Mouse (Mus musculus): ENCODE data around the gene Akap6. TPM values are rescaled to one million over a fixed set of nuclear protein-coding genes. Genes with fewer than 3 reads are reported as not detected.

The Akap6 gene
- polyA plus RNA-seq, 1 experiment from 2014 or later, result 6.1 TPM

DNA sequence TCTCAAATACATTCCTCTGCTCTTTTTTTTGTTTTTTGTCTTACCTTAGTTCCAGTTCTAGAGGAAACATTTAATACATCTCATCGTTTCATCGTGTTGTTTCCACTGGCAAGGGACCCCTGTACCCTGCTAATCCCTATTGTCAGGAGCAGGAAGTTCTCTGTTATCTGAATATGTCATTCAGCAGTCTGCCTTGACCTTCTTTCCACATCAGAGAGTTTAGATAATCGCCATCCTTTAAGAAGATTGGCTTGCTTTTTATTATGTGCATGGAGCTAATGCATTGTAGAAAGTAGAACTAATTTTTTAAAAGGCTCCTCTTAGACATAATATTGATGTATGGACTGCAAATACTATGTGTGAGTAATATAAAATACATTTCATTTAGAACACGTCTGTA lies 58.7 kb downstream of the Akap6 start:
- no peaks in the 10 kb centered on the region for H3K9me3 ChIP-seq
- H3K36me3 ChIP-seq, result no peaks in the 10 kb centered on the region
- H3K4me1 ChIP-seq, result peaks cover 3% of the 10 kb centered on the region; the same call in 1 of the 2 replicates
- no peak for ATAC-seq (ENCODE audit: extremely low read depth, insufficient number of reproducible peaks, low FRiP score, low TSS enrichment)
- no peak overlapping the region for H3K27ac ChIP-seq (replicated peaks)
- no peaks in the 10 kb centered on the region for H3K27me3 ChIP-seq (replicated peaks)
- WGBS, result 25% methylated on average over 4 of the region's 4 CpGs
- H3K4me3 ChIP-seq, result no peak overlapping the region
- H3K9ac ChIP-seq, result no peak overlapping the region
- H3K4me2 ChIP-seq, result no peak overlapping the region

DNA sequence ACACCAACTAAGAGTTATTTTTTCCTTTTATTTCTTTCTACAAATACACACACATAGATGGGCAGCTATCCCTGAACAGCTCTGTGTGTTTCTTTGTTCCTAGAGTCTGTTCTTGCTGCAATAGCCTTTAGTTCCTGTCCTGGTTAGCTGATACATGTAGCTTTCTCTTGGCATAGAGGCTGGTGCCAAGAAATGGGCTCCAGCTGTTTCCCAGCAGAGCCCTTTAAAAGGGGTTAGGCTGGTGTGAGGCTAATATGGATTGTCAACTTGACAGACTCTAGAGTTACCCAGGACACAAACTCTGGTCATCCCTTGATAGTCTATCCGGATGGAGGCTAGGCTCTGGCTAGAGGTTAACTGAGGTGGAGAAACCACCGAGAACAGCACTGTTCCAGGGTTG lies 64.9 kb downstream of the Akap6 start:
- H3K4me2 ChIP-seq, result no peak overlapping the region
- WGBS, result 87% methylated on average over 2 of the region's 2 CpGs
- no peaks in the 10 kb centered on the region for H3K9me3 ChIP-seq
- no peaks in the 10 kb centered on the region for H3K4me1 ChIP-seq
- no peak overlapping the region for H3K27ac ChIP-seq (replicated peaks)
- H3K27me3 ChIP-seq (replicated peaks), result no peaks in the 10 kb centered on the region
- ATAC-seq (ENCODE audit: extremely low read depth, insufficient number of reproducible peaks, low FRiP score, low TSS enrichment), result no peak
- H3K36me3 ChIP-seq, result no peaks in the 10 kb centered on the region
- H3K9ac ChIP-seq, result no peak overlapping the region
- H3K4me3 ChIP-seq, result no peak overlapping the region

DNA sequence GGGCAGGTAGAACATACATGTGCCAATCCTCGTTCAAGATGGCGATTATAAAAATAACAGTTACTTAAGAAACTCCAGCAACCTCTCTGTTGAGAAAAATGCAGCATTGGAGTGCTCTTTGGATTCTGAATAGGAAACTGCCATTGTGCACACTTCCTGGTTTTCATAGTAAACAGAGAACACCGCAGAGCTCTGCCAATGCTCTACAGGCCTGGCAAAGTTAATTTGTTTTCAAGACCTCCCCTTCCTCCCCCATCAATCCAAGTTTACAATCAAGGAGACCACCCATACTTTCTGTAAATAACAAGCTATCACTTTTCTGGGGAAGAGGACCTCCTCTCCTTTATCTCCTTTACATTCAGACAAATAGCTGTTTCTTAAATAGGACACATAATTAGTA lies 65.6 kb downstream of the Akap6 start:
- Histone ChIP-seq H3K4me1 (no peaks in the 10 kb centered on the region), H3K9me3 (no peaks in the 10 kb centered on the region), H3K27ac (replicated peaks) (no peak overlapping the region), H3K36me3 (no peaks in the 10 kb centered on the region), H3K4me2 (no peak overlapping the region), H3K4me3 (no peak overlapping the region), H3K9ac (no peak overlapping the region), H3K27me3 (replicated peaks) (no peaks in the 10 kb centered on the region)
- WGBS, result 75% methylated on average over 3 of the region's 3 CpGs
- no peak for ATAC-seq (ENCODE audit: extremely low read depth, insufficient number of reproducible peaks, low FRiP score, low TSS enrichment)

DNA sequence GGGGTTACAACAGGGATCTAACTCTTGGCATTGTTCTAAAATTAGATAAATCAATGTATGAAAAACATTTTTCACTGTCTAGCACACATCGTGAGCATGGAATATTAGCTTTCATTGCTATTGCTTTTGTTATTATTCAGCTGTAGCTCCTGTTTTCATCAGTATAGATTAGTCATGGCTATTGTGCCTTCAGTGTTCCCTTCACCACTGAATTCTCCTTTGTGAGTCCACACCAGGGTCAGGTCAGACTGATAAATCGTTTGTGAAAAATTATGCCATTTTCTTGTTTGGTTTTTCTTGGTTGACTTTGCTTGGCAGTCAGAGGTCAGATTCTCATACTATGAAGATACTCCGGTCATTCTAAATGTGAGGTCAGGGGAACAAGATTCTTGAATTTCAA lies 70.4 kb downstream of the Akap6 start:
- H3K9ac ChIP-seq, result no peak overlapping the region
- no peaks in the 10 kb centered on the region for H3K9me3 ChIP-seq
- no peak overlapping the region for H3K4me2 ChIP-seq
- WGBS, result 62% methylated on average over 3 of the region's 3 CpGs
- no peak for ATAC-seq (ENCODE audit: extremely low read depth, insufficient number of reproducible peaks, low FRiP score, low TSS enrichment)
- no peak overlapping the region for H3K27ac ChIP-seq (replicated peaks)
- H3K4me1 ChIP-seq, result peaks cover 18% of the 10 kb centered on the region
- H3K4me3 ChIP-seq, result no peak overlapping the region
- no peaks in the 10 kb centered on the region for H3K27me3 ChIP-seq (replicated peaks)
- no peaks in the 10 kb centered on the region for H3K36me3 ChIP-seq

DNA sequence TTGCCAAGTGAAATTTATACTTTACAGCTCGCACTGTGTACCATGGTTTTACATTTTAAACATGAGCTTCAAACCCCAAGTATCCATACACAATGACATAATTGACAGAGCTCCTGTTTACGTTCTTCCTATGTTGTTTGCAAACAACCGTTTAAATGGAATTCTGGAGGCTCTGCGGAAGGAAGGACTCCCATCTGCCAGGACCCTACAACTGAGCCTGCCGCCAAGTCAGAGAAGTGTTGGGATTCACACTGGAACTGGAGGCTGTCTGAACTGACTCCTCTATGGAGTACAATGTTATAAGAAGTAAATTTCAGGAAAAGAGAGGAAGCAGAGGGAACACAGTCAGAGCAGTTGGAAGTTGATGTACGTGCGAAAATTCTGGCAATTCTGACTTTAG lies 72.7 kb downstream of the Akap6 start:
- H3K27ac ChIP-seq (replicated peaks), result no peak overlapping the region
- H3K4me3 ChIP-seq, result no peak overlapping the region
- H3K27me3 ChIP-seq (replicated peaks), result no peaks in the 10 kb centered on the region
- peaks cover 18% of the 10 kb centered on the region for H3K4me1 ChIP-seq
- H3K4me2 ChIP-seq, result no peak overlapping the region
- H3K9ac ChIP-seq, result no peak overlapping the region
- no peaks in the 10 kb centered on the region for H3K36me3 ChIP-seq
- H3K9me3 ChIP-seq, result no peaks in the 10 kb centered on the region
- WGBS, result 81% methylated on average over 7 of the region's 7 CpGs
- no peak for ATAC-seq (ENCODE audit: extremely low read depth, insufficient number of reproducible peaks, low FRiP score, low TSS enrichment)

DNA sequence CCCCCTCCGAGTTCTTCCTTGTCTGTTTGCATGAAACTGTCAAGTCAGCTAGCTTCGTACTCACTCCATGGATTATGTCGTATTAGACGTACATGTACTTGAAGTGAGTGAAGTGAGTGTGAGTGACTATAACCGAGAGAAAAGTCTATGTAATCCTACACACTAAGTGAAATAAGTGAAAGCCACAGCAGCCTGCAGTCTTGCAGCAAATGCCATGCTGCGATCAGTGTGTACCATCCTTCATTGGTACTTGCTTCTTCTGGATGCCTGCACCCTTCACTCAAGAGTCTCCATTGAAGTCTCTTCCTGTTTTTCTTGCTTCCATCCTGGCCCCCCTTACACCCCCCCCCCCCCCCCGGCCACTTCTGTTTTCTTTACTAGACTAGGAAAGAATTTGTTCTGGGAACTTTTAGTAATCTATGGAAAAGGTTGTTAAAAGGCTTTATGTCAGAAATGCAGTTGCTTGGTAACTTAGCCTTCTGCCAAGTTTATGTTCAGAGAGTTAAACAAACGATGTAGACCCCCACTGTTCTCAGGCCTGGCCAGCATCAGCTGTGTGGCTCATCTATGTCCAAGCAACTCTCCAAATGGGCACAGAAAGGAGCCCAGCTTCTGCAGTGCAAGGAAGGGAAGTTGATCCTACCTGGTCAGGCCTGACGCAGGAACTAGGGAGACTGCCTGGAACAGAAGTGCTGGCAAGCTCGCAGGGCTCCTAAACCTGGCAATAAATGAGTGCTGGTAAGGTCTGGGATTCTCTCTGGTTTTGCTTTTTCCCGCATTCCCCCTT lies 73.5 kb downstream of the Akap6 start:
- Histone ChIP-seq H3K4me1 (peaks cover 18% of the 10 kb centered on the region), H3K36me3 (no peaks in the 10 kb centered on the region), H3K27me3 (replicated peaks) (no peaks in the 10 kb centered on the region), H3K27ac (replicated peaks) (peak overlapping the region; percentile 39), H3K4me2 (no peak overlapping the region), H3K9ac (no peak overlapping the region), H3K4me3 (no peak overlapping the region), H3K9me3 (no peaks in the 10 kb centered on the region)
- 49% methylated on average over 10 of the region's 11 CpGs for WGBS
- ATAC-seq (ENCODE audit: extremely low read depth, insufficient number of reproducible peaks, low FRiP score, low TSS enrichment), result no peak

DNA sequence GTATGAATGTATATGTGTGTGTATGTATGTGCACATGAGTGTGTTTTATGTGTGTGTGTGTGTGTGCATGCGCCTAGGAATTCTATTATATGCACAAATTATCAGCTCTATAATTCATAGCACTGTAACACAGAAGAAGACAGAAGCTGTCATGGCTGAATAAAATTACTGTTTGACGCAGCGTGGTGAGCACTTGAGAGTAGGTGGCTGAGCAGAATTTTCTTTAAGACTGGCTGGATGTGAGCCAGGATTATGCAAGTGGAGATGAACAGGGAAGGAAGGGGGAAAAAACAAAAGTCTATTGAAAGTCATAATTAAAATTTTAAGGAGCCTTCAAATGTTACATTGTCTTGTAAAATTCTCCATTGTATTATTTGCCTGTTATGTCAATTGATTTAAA lies 74.7 kb downstream of the Akap6 start:
- ATAC-seq (ENCODE audit: extremely low read depth, insufficient number of reproducible peaks, low FRiP score, low TSS enrichment), result no peak
- H3K27ac ChIP-seq (replicated peaks), result no peak overlapping the region
- no peak overlapping the region for H3K9ac ChIP-seq
- H3K9me3 ChIP-seq, result no peaks in the 10 kb centered on the region
- H3K4me2 ChIP-seq, result no peak overlapping the region
- peaks cover 18% of the 10 kb centered on the region for H3K4me1 ChIP-seq
- H3K27me3 ChIP-seq (replicated peaks), result no peaks in the 10 kb centered on the region
- no peaks in the 10 kb centered on the region for H3K36me3 ChIP-seq
- no peak overlapping the region for H3K4me3 ChIP-seq
- WGBS, result 61% methylated on average over 3 of the region's 3 CpGs

DNA sequence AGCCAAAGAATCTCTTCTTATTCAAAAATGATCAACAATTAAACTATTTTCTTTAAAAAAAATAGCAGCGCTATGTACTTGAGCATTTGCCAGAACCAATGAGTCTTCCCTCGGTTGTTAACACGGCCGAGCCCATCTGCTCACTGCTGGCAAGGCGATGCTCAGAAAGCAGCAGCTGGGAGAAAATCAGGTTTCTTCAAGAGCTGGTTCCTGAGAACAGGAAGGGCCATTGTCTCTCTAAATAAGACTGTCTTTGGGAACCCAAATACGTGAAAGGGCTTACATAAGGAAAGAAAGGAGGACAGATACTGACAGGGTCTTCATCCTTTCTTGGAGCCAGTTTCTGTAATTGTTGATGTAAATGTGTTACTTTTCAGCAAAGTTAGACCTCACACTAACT lies 75.2 kb downstream of the Akap6 start:
- Histone ChIP-seq H3K9me3 (no peaks in the 10 kb centered on the region), H3K4me2 (no peak overlapping the region), H3K27ac (replicated peaks) (no peak overlapping the region), H3K9ac (no peak overlapping the region), H3K4me3 (no peak overlapping the region), H3K27me3 (replicated peaks) (no peaks in the 10 kb centered on the region), H3K36me3 (no peaks in the 10 kb centered on the region), H3K4me1 (peaks cover 18% of the 10 kb centered on the region)
- 50% methylated on average over 6 of the region's 6 CpGs for WGBS
- no peak for ATAC-seq (ENCODE audit: extremely low read depth, insufficient number of reproducible peaks, low FRiP score, low TSS enrichment)

DNA sequence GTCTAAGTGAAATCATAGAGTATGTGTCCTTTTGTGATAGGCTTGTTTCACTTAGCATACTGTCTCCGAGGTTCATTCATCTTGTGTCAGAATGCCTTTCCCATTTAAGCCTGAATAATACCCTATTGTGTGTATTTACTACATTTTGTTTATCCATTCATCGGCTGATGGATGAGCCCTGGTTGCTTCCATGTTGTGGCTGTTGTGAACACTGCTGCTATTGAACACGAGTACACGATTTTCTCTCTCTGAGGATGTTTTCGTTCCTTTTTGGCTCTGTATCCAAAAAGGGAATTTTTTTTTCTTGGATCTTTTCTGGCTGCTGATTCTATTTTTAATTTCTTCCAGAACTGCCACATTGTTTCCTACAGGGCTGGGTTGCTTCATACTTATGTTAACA lies 81.0 kb downstream of the Akap6 start:
- H3K4me2 ChIP-seq, result no peak overlapping the region
- H3K27me3 ChIP-seq (replicated peaks), result no peaks in the 10 kb centered on the region
- 69% methylated on average over 5 of the region's 5 CpGs for WGBS
- no peak overlapping the region for H3K4me3 ChIP-seq
- ATAC-seq (ENCODE audit: extremely low read depth, insufficient number of reproducible peaks, low FRiP score, low TSS enrichment), result no peak
- H3K36me3 ChIP-seq, result no peaks in the 10 kb centered on the region
- no peaks in the 10 kb centered on the region for H3K9me3 ChIP-seq
- H3K9ac ChIP-seq, result no peak overlapping the region
- no peak overlapping the region for H3K27ac ChIP-seq (replicated peaks)
- H3K4me1 ChIP-seq, result peaks cover 25% of the 10 kb centered on the region

DNA sequence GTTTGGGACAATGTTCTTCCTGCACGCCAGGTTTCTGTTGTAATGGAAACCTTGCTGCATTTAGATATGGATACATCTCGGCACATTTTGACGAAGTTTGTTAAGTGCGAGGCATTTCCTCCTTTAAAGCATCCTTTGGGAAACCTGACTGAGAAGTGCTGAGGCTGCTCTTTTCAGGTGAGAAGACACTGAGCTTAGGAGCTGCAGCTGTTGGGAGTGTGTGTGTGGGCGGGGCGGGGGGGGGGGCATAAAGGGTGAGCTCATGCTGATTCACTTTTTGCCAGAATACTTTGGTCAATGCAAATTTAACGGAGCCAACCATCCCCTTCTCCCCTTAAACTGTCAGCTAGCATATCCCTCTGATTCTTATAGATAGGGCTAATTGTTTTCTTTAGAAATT lies 81.9 kb downstream of the Akap6 start:
- no peak for ATAC-seq (ENCODE audit: extremely low read depth, insufficient number of reproducible peaks, low FRiP score, low TSS enrichment)
- no peaks in the 10 kb centered on the region for H3K9me3 ChIP-seq
- H3K9ac ChIP-seq, result no peak overlapping the region
- H3K4me1 ChIP-seq, result peaks cover 25% of the 10 kb centered on the region
- H3K27me3 ChIP-seq (replicated peaks), result no peaks in the 10 kb centered on the region
- no peak overlapping the region for H3K27ac ChIP-seq (replicated peaks)
- WGBS, result 57% methylated on average over 7 of the region's 7 CpGs
- no peak overlapping the region for H3K4me2 ChIP-seq
- H3K4me3 ChIP-seq, result no peak overlapping the region
- no peaks in the 10 kb centered on the region for H3K36me3 ChIP-seq

DNA sequence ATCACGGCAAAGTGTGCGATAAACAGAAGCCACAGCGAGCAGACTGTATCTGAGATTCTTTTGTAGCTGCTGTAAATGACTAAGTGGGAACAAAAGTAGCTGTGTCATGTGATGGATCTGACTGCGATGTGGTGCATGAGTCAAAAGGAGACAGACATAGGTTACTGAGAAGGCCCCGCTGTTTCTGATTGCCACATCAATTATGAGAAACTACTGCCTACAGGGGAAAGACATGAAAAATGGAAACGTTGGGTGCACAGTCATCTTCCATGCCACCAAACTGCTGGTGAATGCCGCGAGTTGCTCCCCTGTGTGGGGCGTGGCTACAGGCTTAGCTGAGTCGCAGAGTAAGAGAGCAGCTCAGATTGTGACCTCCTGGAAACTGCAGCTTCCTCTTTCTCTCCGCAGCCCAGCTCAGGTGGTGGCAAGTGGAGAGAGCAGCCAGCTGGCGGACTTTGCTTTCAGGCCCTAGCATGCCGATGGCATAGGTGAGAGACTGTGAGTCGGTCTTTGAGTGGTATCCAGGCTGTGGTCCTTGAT lies 83.8 kb downstream of the Akap6 start:
- Histone ChIP-seq H3K9me3 (no peaks in the 10 kb centered on the region), H3K9ac (peak overlapping the region; percentile 70), H3K27ac (replicated peaks) (peak overlapping the region; percentile 64), H3K27me3 (replicated peaks) (no peaks in the 10 kb centered on the region), H3K36me3 (no peaks in the 10 kb centered on the region), H3K4me2 (peak overlapping the region; percentile 69), H3K4me1 (peaks cover 25% of the 10 kb centered on the region), H3K4me3 (peak overlapping the region; percentile 43)
- WGBS, result 8% methylated on average over 14 of the region's 14 CpGs
- ATAC-seq (ENCODE audit: extremely low read depth, insufficient number of reproducible peaks, low FRiP score, low TSS enrichment), result no peak

DNA sequence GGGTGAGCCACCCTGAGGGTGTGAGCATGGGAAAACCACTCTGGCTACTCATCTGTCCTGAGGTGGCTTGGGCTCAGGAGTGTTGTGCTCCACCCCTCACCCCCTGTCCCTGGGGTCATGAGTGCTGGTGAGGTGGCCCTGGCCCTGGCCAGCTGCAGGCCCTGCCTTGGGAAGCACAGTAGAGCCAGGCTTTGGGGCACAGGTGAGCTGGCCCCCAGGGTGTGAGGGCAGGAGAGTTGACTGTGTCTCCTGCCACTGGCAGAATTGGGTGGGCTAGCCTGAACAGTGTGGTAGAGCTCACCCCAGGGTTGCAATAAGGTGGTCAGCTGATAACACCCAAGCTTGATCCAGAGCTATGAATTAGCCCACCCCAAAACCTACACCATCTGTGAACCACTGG lies 86.0 kb downstream of the Akap6 start:
- no peak overlapping the region for H3K4me3 ChIP-seq
- no peak overlapping the region for H3K9ac ChIP-seq
- H3K9me3 ChIP-seq, result no peaks in the 10 kb centered on the region
- no peak overlapping the region for H3K27ac ChIP-seq (replicated peaks)
- ATAC-seq (ENCODE audit: extremely low read depth, insufficient number of reproducible peaks, low FRiP score, low TSS enrichment), result no peak
- H3K36me3 ChIP-seq, result no peaks in the 10 kb centered on the region
- 0 out of 2 replicates have a peak, but pooled peaks cover 3% of the 10 kb centered on the region for H3K27me3 ChIP-seq (replicated peaks)
- peaks cover 29% of the 10 kb centered on the region for H3K4me1 ChIP-seq
- H3K4me2 ChIP-seq, result no peak overlapping the region

Measured in heart, embryonic 13.5 days (tissue).